Mouse (Mus musculus): ENCODE data around the gene Nt5c2. TPM values are rescaled to one million over a fixed set of nuclear protein-coding genes. Genes with fewer than 3 reads are reported as not detected.

The Nt5c2 gene
- polyA plus RNA-seq, 1 experiment = 50.5 TPM

- H3K4me3 ChIP-seq (ENCODE audit: insufficient read depth, low read length) = no peak overlapping the region
- no peaks in the 10 kb centered on the region for H3K4me1 ChIP-seq (ENCODE audit: control insufficient read depth, insufficient read depth, low read length)
- no peak for TF ChIP-seq CTCF (IDR thresholded peaks at IDR 0.05; ENCODE audit: borderline replicate concordance, insufficient read depth, low read length)
- TF ChIP-seq POLR2A (IDR thresholded peaks at IDR 0.05; ENCODE audit: low read depth, low read length) = no peak
- H3K27ac ChIP-seq (ENCODE audit: insufficient read depth, low read length) = no peak overlapping the region
Measured at GRCm38 (mm10) chr19:46856780-46857179, 158.2 kb downstream of the Nt5c2 start.

- no peak overlapping the region for H3K27ac ChIP-seq (ENCODE audit: insufficient read depth, low read length)
- H3K4me3 ChIP-seq (ENCODE audit: insufficient read depth, low read length) = no peak overlapping the region
- no peaks in the 10 kb centered on the region for H3K4me1 ChIP-seq (ENCODE audit: control insufficient read depth, insufficient read depth, low read length)
- TF ChIP-seq CTCF (IDR thresholded peaks at IDR 0.05; ENCODE audit: borderline replicate concordance, insufficient read depth, low read length) (no peak), POLR2A (IDR thresholded peaks at IDR 0.05; ENCODE audit: low read depth, low read length) (no peak)
Measured at GRCm38 (mm10) chr19:46856232-46856631, 158.7 kb downstream of the Nt5c2 start.

GRCm38 (mm10) chr19:46849443-46849997 is 165.4 kb downstream of the Nt5c2 start:
- Histone ChIP-seq H3K4me3 (ENCODE audit: insufficient read depth, low read length) (no peak overlapping the region), H3K4me1 (ENCODE audit: control insufficient read depth, insufficient read depth, low read length) (no peaks in the 10 kb centered on the region; the same call in 1 of the 2 replicates), H3K27ac (ENCODE audit: insufficient read depth, low read length) (no peak overlapping the region)
- no peak for TF ChIP-seq CTCF (IDR thresholded peaks at IDR 0.05; ENCODE audit: borderline replicate concordance, insufficient read depth, low read length)
- no peak for TF ChIP-seq POLR2A (IDR thresholded peaks at IDR 0.05; ENCODE audit: low read depth, low read length)

GRCm38 (mm10) chr19:46848381-46849268 is 166.3 kb downstream of the Nt5c2 start:
- no peak for TF ChIP-seq CTCF (IDR thresholded peaks at IDR 0.05; ENCODE audit: borderline replicate concordance, insufficient read depth, low read length)
- no peak for TF ChIP-seq POLR2A (IDR thresholded peaks at IDR 0.05; ENCODE audit: low read depth, low read length)
- peak overlapping the region; percentile 58 for H3K27ac ChIP-seq (ENCODE audit: insufficient read depth, low read length)
- H3K4me1 ChIP-seq (ENCODE audit: control insufficient read depth, insufficient read depth, low read length) = no peaks in the 10 kb centered on the region; the same call in 1 of the 2 replicates
- no peak overlapping the region for H3K4me3 ChIP-seq (ENCODE audit: insufficient read depth, low read length)

GRCm38 (mm10) chr19:46846459-46846858 is 168.5 kb downstream of the Nt5c2 start:
- TF ChIP-seq CTCF (IDR thresholded peaks at IDR 0.05; ENCODE audit: borderline replicate concordance, insufficient read depth, low read length) = no peak
- TF ChIP-seq POLR2A (IDR thresholded peaks at IDR 0.05; ENCODE audit: low read depth, low read length) = no peak
- Histone ChIP-seq H3K27ac (ENCODE audit: insufficient read depth, low read length) (no peak overlapping the region), H3K4me3 (ENCODE audit: insufficient read depth, low read length) (no peak overlapping the region), H3K4me1 (ENCODE audit: control insufficient read depth, insufficient read depth, low read length) (no peaks in the 10 kb centered on the region; the same call in 1 of the 2 replicates)

GRCm38 (mm10) chr19:46846056-46846455 is 168.9 kb downstream of the Nt5c2 start:
- TF ChIP-seq POLR2A (IDR thresholded peaks at IDR 0.05; ENCODE audit: low read depth, low read length) (no peak), CTCF (IDR thresholded peaks at IDR 0.05; ENCODE audit: borderline replicate concordance, insufficient read depth, low read length) (no peak; the same call in 1 of the 2 replicates)
- H3K27ac ChIP-seq (ENCODE audit: insufficient read depth, low read length) = no peak overlapping the region
- no peak overlapping the region for H3K4me3 ChIP-seq (ENCODE audit: insufficient read depth, low read length)
- H3K4me1 ChIP-seq (ENCODE audit: control insufficient read depth, insufficient read depth, low read length) = no peaks in the 10 kb centered on the region; the same call in 1 of the 2 replicates

- no peak overlapping the region for H3K27ac ChIP-seq (ENCODE audit: insufficient read depth, low read length)
- H3K4me1 ChIP-seq (ENCODE audit: control insufficient read depth, insufficient read depth, low read length) = no peaks in the 10 kb centered on the region; the same call in 1 of the 2 replicates
- TF ChIP-seq POLR2A (IDR thresholded peaks at IDR 0.05; ENCODE audit: low read depth, low read length) = no peak
- no peak for TF ChIP-seq CTCF (IDR thresholded peaks at IDR 0.05; ENCODE audit: borderline replicate concordance, insufficient read depth, low read length)
- no peak overlapping the region for H3K4me3 ChIP-seq (ENCODE audit: insufficient read depth, low read length)
Measured at GRCm38 (mm10) chr19:46843030-46843429, 171.9 kb downstream of the Nt5c2 start.

GRCm38 (mm10) chr19:46841016-46841415 is 173.9 kb downstream of the Nt5c2 start:
- no peak overlapping the region for H3K27ac ChIP-seq (ENCODE audit: insufficient read depth, low read length)
- TF ChIP-seq CTCF (IDR thresholded peaks at IDR 0.05; ENCODE audit: borderline replicate concordance, insufficient read depth, low read length) (no peak), POLR2A (IDR thresholded peaks at IDR 0.05; ENCODE audit: low read depth, low read length) (no peak)
- H3K4me3 ChIP-seq (ENCODE audit: insufficient read depth, low read length) = no peak overlapping the region
- H3K4me1 ChIP-seq (ENCODE audit: control insufficient read depth, insufficient read depth, low read length) = no peaks in the 10 kb centered on the region; the same call in 1 of the 2 replicates

- Histone ChIP-seq H3K27ac (ENCODE audit: insufficient read depth, low read length) (no peak overlapping the region), H3K4me1 (ENCODE audit: control insufficient read depth, insufficient read depth, low read length) (no peaks in the 10 kb centered on the region), H3K4me3 (ENCODE audit: insufficient read depth, low read length) (no peak overlapping the region)
- TF ChIP-seq CTCF (IDR thresholded peaks at IDR 0.05; ENCODE audit: borderline replicate concordance, insufficient read depth, low read length) (no peak), POLR2A (IDR thresholded peaks at IDR 0.05; ENCODE audit: low read depth, low read length) (no peak)
Measured at GRCm38 (mm10) chr19:46837290-46838079, 177.5 kb downstream of the Nt5c2 start.
